Mouse (Mus musculus): ENCODE data around the gene Frmpd1. TPM values are rescaled to one million over a fixed set of nuclear protein-coding genes. Genes with fewer than 3 reads are reported as not detected.

Frmpd1 gene
- polyA plus RNA-seq (2012; rRNA removed; ENCODE audit: low replicate concordance): 0.04 and 0.66 TPM in 2 replicates

GRCm38 (mm10) chr4:45184521-45185330, at the start of gene Frmpd1:
Gene Frmpd1, plus strand, starts transcription at chr4:45184875.

GRCm38 (mm10) chr4:45296662-45297564, 112.2 kb downstream of the Frmpd1 start, which contains the start of gene Trmt10b:
Gene Trmt10b, plus strand, starts transcription at chr4:45297127.

Other genes starting within 250 kb of the Frmpd1 start
- gene Grhpr, start 203.5 kb upstream of the Frmpd1 start, polyA plus RNA-seq (2012; rRNA removed; ENCODE audit: low replicate concordance): 45.6 and 88.8 TPM in 2 replicates
- gene Zbtb5, start 172.5 kb upstream of the Frmpd1 start, polyA plus RNA-seq (2012; rRNA removed; ENCODE audit: low replicate concordance): 14.9 and 15.5 TPM in 2 replicates
- gene Polr1e, start 166.3 kb upstream of the Frmpd1 start, polyA plus RNA-seq (2012; rRNA removed; ENCODE audit: low replicate concordance): 4.6 and 13.5 TPM in 2 replicates
- 9.2 and 19.9 TPM in 2 replicates for gene Fbxo10, start 100.3 kb upstream of the Frmpd1 start, polyA plus RNA-seq (2012; rRNA removed; ENCODE audit: low replicate concordance)
- 107 and 122 TPM in 2 replicates for gene Tomm5, start 76.8 kb upstream of the Frmpd1 start, polyA plus RNA-seq (2012; rRNA removed; ENCODE audit: low replicate concordance)
- gene Trmt10b, start 112.3 kb downstream of the Frmpd1 start, polyA plus RNA-seq (2012; rRNA removed; ENCODE audit: low replicate concordance): 2.7 and 3.5 TPM in 2 replicates
- gene Dcaf10, start 157.2 kb downstream of the Frmpd1 start, polyA plus RNA-seq (2012; rRNA removed; ENCODE audit: low replicate concordance): 11.9 and 21.7 TPM in 2 replicates
- gene Exosc3, start 157.9 kb downstream of the Frmpd1 start, polyA plus RNA-seq (2012; rRNA removed; ENCODE audit: low replicate concordance): 9.7 and 26.2 TPM in 2 replicates
- gene Slc25a51, start 223.9 kb downstream of the Frmpd1 start, polyA plus RNA-seq (2012; rRNA removed; ENCODE audit: low replicate concordance): 135 and 139 TPM in 2 replicates

Data from subcutaneous adipose tissue, adult 2 months (tissue).